Mouse (Mus musculus) cerebellum, adult 9-11 months (tissue): ENCODE data around the gene Ctsd.

Experiments
- DNase-seq: peaks from one replicate; pipeline ENCODE4 v3.0.0; 2022

Ctsd gene

DNA sequence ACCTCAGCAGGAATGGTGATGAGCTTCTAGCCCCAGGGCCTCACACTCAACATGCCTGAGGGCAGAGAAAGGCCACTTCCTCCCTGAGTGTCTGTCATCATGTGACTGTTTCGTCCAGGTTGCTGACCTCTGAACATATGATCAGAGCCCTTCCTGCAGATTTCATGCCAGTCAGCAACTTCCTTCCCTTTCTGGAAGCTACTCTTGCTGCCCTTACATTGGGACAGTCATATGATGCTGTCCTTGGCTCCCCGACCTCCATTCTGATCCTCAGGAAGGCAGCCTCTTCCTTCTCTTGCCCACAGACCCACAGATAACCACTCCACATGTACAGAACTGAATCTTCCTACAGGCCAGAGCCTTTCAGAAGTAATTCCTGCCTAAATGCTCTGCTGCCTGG lies 10.2 kb upstream of the Ctsd start:
- DNase-seq = no peak

DNA sequence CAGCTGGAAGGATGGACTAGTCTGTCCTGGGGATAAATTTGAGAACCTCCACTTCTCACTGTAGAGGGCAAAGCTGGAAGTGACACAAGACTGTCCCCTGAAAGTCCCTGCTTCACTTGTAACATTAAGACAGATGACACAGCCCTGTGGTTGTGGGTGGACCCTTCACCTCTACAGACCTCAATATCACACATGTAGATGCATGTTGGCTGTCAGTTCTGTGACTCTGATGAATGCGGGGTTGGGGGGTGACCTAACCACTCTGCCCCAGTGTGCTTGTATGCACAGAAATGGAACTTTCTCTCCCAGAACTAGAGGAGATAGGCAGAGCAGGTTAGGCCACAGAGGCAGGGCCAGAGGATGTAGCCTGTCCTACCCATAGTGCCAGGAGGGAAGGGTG lies 8.8 kb upstream of the Ctsd start:
- no peak for DNase-seq

DNA sequence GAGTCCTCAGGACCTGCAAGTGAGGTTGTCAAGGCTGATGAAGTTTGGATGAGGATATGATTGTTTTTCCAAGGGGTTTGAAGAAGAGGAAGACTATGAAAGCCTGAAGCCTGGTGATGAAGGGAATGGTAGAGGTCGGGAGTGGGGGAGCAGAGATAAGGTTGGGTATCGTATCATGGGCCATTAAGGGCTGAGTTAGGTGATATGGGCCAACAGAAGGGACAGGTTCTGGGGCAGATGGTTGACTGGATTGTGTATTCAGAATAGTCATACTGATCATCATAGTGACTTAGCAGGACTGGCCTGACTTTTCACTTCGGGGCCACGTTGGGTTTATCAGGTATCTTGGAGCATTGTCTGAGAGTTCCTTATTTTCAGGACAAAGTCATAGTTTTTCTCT lies 7.6 kb upstream of the Ctsd start:
- DNase-seq = no peak

DNA sequence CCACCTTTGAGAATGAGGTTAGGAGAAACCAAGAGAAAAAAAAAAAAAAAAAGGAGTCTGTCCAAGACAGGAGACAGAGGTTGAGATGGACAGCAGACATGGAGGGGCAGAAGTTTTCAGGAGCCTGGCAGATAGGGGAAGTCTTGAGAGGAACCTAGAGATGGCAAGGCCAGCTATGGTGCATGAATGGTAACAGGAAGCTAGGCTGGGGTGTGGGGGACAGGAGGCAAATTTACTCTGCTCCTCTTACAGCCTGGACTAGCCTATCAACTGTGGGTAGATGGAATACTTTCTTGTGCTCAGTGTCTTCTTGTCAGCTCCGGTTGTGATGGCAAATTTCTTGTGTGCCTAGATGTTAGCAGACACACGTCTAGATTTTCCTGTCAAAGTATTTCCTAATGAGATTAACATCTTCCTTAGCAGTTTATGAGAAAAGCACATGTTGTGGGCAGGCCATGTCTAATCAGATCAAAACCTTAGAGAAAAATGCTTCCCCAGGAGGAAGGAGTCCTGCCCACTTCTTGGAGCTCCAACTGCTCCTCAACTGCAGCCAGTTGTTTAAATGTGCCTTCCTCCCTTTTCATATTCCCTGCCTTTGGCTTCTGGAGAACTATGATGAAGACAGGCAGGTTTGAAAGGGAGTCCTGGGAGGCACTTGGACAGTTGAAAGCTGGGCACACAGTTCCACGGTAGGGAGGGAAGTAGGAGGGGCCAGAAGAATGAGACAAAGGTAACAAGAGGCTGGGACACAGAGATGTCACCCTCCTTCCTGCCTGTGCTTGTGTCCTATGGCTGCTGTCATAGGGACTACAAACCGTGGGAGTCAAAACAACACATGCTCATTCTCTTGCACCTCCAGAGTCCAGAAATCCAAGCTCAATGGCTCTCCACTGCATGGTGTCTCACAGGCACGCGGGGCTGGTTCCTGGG lies 6.7 kb upstream of the Ctsd start:
- DNase-seq = no peak

DNA sequence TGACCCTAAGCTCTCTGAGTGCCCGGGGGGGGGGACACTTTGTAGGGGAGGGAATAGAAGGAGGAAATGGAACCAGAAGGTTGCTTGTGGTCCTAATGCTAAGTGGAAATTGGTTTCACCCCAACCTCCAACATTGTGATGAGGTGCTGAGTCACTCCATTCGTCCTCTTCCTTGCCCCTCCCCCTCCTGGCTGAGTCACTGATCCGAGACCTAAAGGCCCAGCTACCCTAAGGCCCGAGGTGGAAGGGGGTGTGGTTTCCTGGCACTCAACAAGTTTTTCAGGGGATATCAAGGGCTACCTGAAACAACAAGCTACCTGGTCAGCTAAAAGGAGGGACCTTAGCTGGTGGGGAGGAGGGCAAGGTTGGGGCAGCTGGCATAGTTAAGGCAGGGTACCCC lies 5.4 kb upstream of the Ctsd start:
- no peak for DNase-seq

DNA sequence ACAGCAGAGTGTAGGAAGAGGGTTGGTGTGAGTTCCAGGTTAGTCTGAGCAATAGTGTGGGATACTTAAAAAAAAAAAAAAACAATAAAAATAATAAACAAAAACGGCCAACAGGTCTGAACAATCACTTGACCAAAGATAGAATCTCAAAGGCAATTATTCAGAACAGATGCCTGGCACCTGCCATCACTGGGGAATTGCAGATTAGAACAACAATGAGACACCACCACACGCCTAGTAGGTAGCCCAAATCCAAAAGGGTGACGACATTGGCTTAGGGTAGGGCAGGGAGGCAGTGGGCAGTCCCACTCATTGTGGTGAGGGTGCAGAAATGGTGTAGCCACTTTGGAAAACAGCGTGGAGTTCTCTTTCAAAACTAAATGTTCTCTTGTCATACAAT lies 3.8 kb upstream of the Ctsd start:
- DNase-seq = no peak

DNA sequence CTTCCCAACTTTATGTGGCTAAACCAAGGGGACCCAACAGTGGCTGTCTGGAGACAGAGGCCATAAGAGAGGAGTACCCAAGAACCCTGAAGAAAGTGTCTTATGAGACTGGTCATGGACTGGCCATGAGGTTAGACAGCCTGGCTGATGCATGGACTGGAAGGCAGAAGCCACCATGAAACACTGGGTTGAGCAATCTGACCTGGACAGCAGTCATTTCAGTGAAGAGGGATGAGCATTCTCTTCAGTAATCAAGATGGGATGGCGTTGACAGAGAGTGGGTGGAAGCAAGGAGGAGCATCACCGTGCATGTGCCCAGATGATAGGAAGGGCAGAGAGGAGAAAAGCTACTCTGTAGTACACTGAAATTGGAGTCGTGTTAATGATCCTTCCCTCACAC lies 3.3 kb upstream of the Ctsd start:
- no peak for DNase-seq

DNA sequence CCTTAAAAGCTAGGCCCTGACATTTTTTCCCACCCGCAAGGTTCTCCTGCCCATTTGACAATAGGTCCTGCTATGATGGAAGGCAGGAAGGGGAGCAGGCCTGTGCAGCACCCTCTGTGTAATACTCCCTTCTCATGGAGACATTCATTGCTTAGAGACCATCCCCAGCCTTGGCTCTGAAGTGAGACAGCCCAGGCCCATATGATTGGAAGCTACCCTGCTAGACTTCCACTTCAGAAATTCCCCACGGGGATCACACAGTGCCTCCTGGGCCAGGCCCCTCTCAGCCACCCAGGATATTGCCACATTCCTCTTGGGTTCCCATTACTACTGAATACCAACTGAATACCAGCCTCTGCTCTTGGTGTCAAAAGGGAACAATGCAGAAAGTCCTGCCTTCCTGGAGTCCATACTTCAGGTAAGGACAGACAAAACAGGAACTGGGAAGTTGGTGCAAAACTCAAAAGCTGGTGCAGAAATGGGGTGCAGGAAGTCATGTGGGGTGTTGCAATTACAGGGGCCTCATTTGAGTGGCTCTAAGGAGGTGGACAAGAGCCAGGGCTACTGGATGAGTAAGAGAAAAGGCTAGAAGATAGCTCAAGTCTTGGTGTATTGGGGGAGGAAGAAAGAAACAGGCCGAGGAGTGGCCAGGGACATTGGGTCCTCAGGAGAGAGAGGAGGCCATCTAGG lies 2.3 kb upstream of the Ctsd start:
- no peak for DNase-seq

DNA sequence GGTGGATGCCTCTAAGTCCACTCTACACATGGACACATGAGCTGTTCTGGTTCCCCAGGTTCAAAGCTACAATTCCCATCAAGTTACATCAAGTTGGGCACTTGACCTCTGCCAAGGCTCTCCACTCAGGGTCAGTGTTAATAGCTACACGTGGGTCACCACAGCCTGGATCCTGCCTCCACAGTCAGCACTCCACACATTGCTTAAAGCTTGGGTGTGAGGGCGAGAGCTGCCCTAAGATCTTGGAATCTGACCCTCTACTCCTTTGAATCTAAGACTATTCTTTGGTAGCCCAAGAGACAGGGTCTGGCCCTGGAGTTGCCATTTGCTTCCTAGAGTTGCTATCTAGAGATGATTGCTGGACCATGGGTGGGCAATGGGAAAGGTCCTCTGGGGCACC lies 902 bp upstream of the Ctsd start:
- DNase-seq = peak; percentile 39

DNA sequence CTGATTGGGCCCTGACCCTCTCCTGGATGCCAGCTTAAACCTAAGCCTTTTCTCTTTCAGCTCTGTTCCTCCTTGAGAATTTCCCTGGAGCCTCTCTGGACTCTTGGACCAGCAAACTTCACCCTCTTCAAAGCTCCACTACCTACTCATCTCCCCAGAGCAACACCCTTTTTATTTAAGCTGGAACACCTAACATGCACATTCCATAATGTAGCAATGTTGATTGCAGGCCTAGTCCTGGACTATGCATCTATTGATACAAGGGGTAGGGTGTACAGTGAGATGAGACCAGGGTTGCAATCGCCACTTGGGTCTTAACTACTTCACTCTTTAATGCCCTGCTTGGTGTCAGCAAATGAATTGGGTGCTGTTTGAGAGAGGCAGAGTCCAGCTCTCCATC lies 360 bp upstream of the Ctsd start:
- DNase-seq = no peak

DNA sequence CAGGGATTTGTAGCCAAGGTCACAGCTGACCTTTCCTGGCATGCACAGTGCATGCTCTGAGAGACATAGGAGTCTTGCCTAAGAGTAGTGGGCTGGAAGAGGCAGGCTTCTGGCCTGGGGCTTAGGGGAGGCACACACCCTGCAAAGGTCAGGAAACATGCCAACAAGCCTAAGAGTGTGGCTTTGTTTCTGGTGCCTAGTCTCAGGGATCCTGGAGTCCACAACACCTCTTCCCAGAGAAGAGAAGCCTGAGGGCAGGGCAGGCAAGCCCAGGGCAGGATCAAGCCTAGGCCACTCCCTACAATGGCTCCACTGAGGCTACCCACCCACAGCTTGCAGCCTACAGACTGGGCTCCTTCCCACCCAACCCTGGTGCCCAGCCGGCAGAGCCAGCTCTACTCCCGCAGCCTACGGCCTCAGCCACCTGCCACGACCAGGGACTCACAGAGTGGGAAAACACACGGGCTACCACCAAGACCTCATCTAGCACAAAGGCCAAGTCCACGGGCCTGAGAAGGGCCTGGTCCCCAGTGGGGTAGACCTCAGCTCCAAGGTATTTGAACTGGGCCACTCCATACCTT lies 1.1 kb downstream of the Ctsd start:
- DNase-seq = peak; percentile 57

DNA sequence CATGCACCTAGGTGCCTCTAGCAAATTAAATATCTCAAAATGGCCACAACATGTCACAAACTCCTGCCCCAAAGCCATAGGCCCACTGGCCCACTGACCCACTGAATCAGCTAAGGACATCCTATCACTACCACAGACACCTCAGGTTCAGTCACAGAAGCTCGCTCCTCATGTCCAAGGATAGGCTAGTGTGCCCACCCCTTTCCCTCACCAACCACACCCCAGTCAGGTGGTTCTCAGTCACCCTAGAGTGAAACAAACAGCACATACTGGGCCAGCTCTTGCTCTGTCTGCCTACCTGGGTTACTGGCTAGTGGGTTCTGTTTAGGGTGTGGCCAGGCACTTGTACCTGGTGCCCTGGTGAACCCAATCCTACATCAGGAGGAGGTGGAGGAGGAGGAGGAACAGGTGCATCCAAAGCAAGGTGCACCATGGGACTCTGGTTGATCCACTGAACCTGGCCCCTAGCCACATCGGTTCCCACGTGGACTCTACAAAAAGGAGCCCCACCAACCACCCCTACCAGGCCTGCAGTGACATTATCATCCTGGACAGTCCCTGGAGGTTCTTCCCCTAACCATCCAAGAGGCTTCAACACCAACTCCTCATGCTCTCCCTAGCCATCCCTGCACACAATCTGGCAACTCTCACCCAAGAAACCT lies 2.0 kb downstream of the Ctsd start:
- peak; percentile 49 for DNase-seq

DNA sequence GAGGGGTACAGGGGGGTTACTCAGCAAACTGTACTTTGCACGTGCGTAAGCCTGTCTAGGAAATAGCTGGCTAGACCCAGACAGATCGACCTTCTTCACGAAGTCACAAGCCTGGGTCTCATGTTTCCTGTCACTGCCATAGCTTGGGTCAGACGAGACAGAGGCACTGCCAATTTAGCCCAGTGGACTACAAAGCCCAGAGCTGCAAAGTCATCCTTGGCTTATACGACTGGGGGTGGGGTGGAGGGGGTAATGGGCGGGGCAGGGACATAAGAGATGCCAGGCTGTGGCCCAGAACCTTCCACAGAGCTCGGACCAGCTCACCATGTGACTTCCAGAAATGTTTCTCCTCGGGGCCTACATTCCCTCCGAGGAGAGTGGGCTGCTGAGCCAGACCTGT lies 3.5 kb downstream of the Ctsd start:
- no peak for DNase-seq

DNA sequence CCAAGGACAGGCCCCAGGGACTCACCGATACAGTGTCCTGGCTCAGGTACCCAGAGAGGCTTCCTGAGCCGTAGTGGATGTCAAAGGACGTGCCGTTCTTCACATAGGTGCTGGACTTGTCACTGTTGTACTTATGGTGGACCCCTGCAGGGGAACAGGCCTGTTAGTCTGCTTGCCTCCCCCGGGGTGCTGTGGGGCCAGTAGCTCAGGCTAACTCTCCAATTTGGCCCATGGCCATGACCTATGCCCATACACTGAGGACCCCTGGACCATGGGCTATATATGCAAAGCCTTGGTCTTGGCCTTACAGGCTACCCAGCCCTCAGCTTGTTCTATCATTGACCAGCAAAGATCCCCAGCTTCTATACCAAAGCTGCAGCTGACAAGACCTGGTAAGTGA lies 5.3 kb downstream of the Ctsd start, which contains the start of gene Gm49369:
Gene Gm49369 (minus strand): TSS at position 101 of the 400 bp plus-strand sequence.
- peak; percentile 33 for DNase-seq

DNA sequence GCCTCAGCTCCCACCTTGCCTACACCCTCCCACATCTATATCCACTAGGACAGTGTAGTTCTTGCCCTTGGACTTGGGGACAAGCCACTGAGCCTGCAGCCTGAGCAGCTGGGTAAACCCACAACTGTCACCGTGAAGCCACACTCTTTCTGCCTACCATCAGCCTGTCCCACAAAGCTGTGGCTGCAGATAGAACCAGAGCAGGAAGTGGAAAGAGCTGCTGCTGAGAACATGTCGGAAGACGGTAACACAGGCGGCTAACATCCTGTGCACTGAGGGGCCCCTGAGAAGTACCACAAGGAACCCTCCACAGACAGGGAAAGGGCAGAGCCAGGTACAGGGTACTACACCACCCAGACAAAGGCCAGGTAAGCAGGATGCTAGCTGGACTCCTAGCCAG lies 6.7 kb downstream of the Ctsd start:
- DNase-seq = no peak

DNA sequence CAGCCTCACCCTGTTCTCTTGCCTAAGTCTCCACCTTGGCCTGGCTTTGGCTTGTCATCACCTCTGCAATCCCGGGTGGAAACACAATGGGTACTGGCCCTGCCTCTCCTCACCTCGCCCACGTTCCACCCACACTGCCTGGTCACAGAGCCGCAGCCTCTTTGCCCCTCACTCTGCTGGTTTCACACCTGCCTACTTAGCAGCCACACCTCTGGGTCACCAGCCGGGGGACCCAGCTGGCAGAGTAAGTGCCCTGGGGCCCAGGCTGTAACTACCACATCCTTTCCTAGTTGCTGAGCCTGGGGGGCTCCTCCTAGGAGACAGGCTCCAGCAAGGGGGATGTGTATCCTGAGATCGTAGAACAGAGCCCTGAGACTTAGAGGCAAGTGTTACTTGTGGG lies 8.7 kb downstream of the Ctsd start:
- DNase-seq = peak; percentile 21

DNA sequence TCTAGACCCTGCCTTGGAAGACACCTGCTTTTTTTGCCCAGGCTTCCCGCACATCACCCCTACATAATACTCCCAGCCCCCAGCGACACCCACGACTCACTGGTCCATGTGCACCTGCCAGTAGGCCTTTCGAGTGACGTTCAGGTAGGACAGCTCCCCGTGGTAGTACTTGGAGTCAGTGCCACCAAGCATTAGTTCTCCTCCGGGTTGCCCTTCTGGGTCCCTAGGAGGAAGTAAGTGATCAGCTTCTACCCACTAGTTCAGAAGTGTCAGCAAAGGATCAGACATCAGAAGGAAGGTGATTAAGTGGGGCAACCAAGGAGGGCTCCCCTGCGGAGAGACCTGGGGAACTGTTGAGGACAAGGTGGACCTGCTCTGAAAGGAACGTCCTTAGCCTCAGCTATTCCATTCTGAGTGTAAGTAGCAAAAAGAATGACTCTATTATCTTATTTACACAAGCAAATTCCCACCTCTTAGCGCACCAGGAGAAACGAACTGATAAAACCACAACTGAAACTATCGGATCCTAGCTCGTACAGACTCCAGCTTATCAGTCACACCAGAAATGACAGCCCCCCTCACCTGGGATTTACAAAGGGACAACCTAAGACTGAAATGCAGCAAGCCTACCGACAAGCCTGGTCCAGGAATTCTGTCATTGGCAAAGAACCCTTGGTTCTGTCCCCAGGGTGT lies 10.5 kb downstream of the Ctsd start:
- peak; percentile 31 for DNase-seq

DNA sequence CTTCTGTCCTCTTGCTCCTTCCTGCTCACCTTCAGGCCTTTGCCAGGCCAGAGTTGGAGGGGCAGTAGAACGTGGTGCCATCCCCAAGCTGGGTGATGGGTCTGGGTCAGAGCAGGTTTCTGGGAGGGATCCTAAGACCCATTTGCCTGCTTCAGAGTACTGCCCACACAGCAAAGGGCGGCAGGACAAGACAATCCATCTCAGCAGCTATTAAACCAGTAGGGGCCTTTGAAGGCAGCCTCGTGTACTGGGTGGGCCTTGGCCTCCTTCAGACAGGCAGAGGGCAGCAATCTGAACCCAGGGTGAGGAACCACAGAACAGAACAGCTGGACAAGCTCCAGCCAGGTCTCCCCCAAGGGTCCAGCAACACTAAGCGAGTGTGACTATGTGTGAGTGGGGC lies 11.7 kb downstream of the Ctsd start:
- DNase-seq = peak; percentile 58

DNA sequence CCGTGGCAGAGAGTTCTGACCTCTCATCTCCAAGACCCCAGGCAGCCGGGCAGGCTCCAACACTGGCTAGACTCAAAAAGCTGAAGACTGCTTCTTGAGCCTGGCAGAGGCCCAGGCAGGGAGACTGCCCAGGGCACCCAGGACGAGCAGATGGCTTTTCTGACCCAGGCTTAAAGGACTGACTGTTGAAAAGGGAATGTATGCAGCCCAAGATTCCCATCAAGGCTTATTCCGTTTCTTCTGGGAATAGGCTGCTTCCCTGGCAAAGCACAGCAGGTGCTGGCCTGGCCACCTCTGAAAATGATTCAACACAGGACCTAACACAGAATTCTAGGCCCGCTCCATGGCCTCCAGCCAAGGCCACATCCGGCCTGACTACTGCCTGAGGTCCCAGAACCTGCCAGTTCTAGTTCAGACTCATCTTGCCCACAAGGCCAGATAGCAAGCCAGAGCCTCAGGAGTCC lies 12.5 kb downstream of the Ctsd start:
- peak; percentile 86 for DNase-seq

DNA sequence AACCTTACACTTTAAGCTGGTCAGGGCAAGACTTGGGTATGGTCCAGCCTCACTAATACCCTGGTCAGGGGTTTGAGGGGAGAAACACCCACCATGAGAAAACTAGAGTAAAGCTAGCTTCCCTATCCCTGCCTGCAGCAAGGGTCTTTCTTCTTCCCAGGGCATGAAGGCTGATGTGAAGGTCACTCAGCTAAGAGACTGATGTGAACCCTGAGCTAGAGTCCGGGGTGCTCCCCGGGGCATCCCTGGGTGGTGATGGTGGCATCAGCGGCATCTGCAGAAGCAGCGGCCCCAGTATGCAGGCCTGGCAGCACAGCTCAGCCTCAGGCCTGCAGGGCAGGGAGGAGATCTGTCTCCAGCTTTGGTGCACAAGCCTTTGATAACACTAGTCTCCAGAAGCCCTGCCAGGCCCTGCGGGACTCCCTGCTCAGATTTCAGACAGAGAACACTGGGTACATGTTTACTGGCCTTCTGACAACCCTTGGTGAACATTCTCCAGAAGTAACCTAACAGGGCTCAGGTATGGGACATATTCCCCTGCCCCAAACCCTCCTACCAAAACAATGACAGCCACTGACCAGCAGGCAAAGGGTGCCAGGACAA lies 13.3 kb downstream of the Ctsd start:
- peak; percentile 65 for DNase-seq

DNA sequence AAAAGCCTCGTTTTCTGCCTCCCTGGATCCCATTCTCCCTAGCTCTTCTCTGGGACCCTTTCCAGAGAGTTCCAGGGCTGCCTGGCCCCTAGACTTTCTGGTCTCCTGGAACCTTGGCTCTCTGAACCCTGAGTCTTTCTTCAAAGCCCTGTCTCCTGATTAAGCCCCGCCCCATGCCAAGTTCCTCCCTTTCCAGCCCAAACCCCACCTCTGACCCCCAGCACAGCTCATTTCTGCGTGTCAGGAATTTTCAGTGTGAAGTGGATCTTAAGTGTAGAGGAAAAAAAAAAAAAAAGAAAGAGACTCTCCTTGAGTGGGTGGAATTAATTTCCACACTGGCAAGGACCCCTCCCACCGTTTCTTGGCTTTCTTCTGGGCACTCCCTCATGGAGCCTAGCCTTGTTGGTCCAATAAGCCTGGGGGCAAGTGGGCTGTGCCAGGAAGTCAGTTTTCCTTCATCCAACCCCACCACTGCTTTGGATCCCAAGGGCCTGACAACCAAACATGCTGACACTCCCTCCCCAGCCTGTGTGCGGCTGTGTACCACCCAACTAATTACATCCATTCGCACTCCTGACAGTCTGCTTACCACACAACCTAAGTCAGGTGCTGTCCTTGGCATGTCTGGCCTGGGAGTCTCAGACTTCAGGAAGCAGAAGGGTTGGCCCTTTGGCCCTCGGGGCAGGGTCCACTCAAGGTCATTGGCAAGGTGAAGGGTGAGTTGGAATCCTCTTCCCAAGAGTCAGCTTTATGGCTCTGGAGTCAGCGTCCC lies 14.0 kb downstream of the Ctsd start, which contains the start of gene Ifitm10:
Gene Ifitm10 (minus strand): TSS at position 113 of the 772 bp plus-strand sequence.
- DNase-seq = peak; percentile 58
